Mouse (Mus musculus) G1E (cell line): ENCODE results near the gene Jade3. TPM values are rescaled to one million over a fixed set of nuclear protein-coding genes. Genes with fewer than 3 reads are reported as not detected.
"Not testable (repeated sequence)": the region's sequence is repeated elsewhere in the genome, so short reads cannot be mapped to it uniquely, and the experiment has no call there.

ENCODE experiments used
- ATAC-seq: 2 replicates; pipeline ENCODE4 v1.8.0; 2016; ENCODE audit warnings: mild to moderate bottlenecking; ENCODE audit not compliant: insufficient number of reproducible peaks, poor library complexity, low FRiP score, severe bottlenecking; ENCODE audit errors: extremely low read depth
- DNase-seq: peaks from one replicate; pipeline ENCODE4 v3.0.0; 2012; ENCODE audit warnings: low spot score
- H3K27me3 ChIP-seq: 2 replicates; pipeline ENCODE4 v1.6.1; 2012; ENCODE audit warnings: mild to moderate bottlenecking, low read length, inconsistent platforms; ENCODE audit not compliant: insufficient read depth
- H3K36me3 ChIP-seq: replicated peaks from 2 replicates; pipeline ENCODE3; 2012; ENCODE audit warnings: mild to moderate bottlenecking, inconsistent platforms
- H3K4me1 ChIP-seq: 2 replicates; pipeline ENCODE4 v1.6.1; 2012; ENCODE audit warnings: low read depth, low read length, inconsistent platforms, mixed read lengths; ENCODE audit not compliant: insufficient read depth
- H3K4me3 ChIP-seq: 2 replicates; pipeline ENCODE4 v1.5.1; 2012; ENCODE audit warnings: low read depth, mild to moderate bottlenecking, inconsistent platforms, low read length, moderate library complexity, mixed read lengths
- H3K9me3 ChIP-seq: replicated peaks from 2 replicates; pipeline ENCODE4 v1.6.1; 2012; ENCODE audit warnings: inconsistent platforms
- CTCF ChIP-seq: IDR thresholded peaks from 2 replicates; pipeline ENCODE4 v1.5.1; 2012; ENCODE audit warnings: low read depth, low read length, inconsistent platforms, mixed read lengths
- GATA1 ChIP-seq: IDR thresholded peaks from 2 replicates; pipeline ENCODE4 v1.6.1; 2012; ENCODE audit warnings: borderline replicate concordance, low read length, inconsistent platforms, mixed read lengths
- GATA2 ChIP-seq: IDR thresholded peaks from 2 replicates; pipeline ENCODE4 v1.6.1; 2012; ENCODE audit warnings: low read depth, low read length, inconsistent platforms, borderline replicate concordance
- POLR2AphosphoS5 ChIP-seq: IDR thresholded peaks from 2 replicates; pipeline ENCODE4 v1.6.1; 2012; ENCODE audit warnings: low read depth, low read length, inconsistent platforms; ENCODE audit not compliant: insufficient replicate concordance
- TAL1 ChIP-seq: conservative IDR thresholded peaks from 2 replicates; pipeline ENCODE4 v1.6.1; 2012; ENCODE audit warnings: low read depth, low read length, inconsistent platforms, mixed read lengths
- polyA plus RNA-seq: library from polyadenylated mRNA; stranded (reverse); fragments of >175 nt; gene quantifications from 2 replicates; pipeline ENCODE4 v1.2.3, GENCODE M21; 2012
- total RNA-seq, 2 experiments: library from RNA; stranded (forward) in 1 of 2; stranded (reverse) in 1 of 2; fragments of 200-1000 nt in 1 of 2; fragments of >200 nt in 1 of 2; fragmentation: Nextera tagmentation in 1 of 2; gene quantifications; 2 replicates each; pipeline ENCODE4 v1.2.3; 2014 to 2017

Gene Jade3
- total RNA-seq (2014; fragmentation: Nextera tagmentation) (27.7 and 33.9 TPM in 2 replicates), total RNA-seq (2017) (20.6 and 21.5 TPM in 2 replicates), polyA plus RNA-seq (0.79 and 1.1 TPM in 2 replicates)

- Histone ChIP-seq H3K27me3 (no peaks in the 10 kb centered on the region), H3K4me1 (no peaks in the 10 kb centered on the region), H3K4me3 (peak within 1 kb of the TSS; percentile 79), H3K9me3 (no peaks in the 10 kb centered on the region), H3K36me3 (peaks cover 7% of the 10 kb centered on the region)
- peak; percentile 85 for ATAC-seq
- TF ChIP-seq POLR2AphosphoS5 (no peak), CTCF (no peak)
- peak; percentile 75 for DNase-seq
Measured at GRCm38 (mm10) chrX:20425140-20425838, at the start of gene Jade3. Gene Jade3, plus strand, starts transcription at chrX:20425688.

DNA sequence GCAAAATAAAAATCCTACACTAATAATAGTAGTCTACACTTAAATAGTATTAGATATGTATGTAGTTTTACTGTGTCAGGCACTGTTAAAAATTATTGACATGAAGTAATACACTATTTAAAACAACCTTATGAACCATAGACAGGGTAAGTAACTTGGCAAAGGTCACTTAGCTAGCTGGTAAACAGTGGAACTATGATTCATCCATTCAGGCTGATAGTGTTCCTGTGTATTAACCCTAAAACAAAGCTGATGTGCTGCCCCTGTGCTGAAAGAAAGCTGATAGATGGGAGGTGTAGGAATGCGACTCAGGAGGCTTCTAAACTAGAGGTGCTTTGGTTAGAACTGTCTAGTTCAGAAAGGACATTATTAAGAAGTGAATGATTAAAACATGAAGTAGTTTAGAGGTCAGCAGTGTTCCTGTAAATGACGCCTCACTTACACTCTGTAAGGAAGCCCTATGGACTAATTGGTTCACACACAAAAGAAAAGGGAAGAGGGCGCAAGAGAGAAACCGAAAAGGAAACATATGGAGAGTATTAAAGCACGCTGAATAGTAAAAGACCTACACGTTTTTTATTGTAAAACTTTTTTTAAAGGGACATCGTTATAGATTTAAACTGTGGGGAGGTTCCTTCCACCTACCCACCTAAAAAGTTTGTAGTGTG, 46.0 kb upstream of the Jade3 start:
- DNase-seq, result no peak
- ATAC-seq, result no peak

DNA sequence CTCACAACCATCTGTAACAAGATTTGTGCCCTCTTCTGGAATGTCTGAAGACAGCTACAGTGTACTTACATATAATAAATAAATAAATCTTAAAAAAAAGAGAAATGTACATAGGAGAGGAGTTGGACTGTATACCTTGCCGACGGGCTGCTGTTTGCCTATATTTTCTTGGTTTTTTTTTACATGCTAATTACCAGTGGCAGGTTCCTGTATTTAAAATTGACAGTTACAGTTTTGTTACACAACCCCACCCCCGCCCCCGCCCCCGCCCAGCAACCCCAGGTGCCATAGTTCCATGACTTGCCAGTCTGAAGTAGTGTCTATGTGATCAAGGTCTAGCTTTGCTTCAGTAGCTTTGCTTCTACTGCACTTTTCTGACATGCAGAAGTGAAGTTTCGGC, 43.2 kb upstream of the Jade3 start:
- Histone ChIP-seq H3K4me1 (no peaks in the 10 kb centered on the region), H3K27me3 (no peaks in the 10 kb centered on the region), H3K4me3 (no peak overlapping the region), H3K9me3 (no peaks in the 10 kb centered on the region), H3K36me3 (peaks cover 7% of the 10 kb centered on the region)
- ATAC-seq (no peak), DNase-seq (no peak)
- TF ChIP-seq GATA2, result no peak
- no peak for TF ChIP-seq TAL1
- no peak for TF ChIP-seq POLR2AphosphoS5
- no peak for TF ChIP-seq CTCF
- TF ChIP-seq GATA1, result no peak

More for the DNA sequence above, 46.0 kb upstream of the Jade3 start:
- Histone ChIP-seq H3K4me1 (no peaks in the 10 kb centered on the region), H3K4me3 (no peak overlapping the region), H3K27me3 (no peaks in the 10 kb centered on the region), H3K36me3 (peaks cover 7% of the 10 kb centered on the region), H3K9me3 (no peaks in the 10 kb centered on the region)
- TF ChIP-seq TAL1 (no peak), GATA2 (no peak), CTCF (no peak), POLR2AphosphoS5 (no peak)

DNA sequence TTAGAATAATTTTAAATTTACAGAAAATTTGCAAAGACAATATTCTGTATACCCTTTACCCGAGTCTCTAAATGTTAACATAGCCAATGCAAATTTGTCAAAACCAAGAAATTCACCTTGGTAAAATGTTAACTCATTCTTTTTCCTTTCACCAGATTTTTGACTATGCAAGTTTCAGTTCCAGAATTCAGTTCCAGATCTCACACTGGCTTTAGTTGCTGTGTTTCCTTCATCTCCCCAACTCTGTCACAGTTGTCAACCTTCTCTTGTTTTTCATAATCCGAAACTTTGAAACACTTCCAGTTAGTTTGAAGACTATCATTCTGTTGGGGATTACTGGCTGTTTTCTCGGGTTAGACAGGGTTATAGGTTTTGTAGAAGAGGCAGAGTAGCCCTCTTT, 38.5 kb upstream of the Jade3 start:
- DNase-seq, result no peak

GRCm38 (mm10) chrX:20391964-20392363, 33.5 kb upstream of the Jade3 start:
- not testable (repeated sequence) for ATAC-seq, H3K36me3 ChIP-seq, DNase-seq, H3K9me3 ChIP-seq, H3K4me1 ChIP-seq, H3K27me3 ChIP-seq, H3K4me3 ChIP-seq

More for the DNA sequence above, 38.5 kb upstream of the Jade3 start:
- TF ChIP-seq TAL1, result no peak
- no peak for TF ChIP-seq CTCF
- TF ChIP-seq GATA1, result no peak
- no peak for TF ChIP-seq GATA2
- TF ChIP-seq POLR2AphosphoS5, result no peak
- Histone ChIP-seq H3K27me3 (no peaks in the 10 kb centered on the region), H3K4me3 (no peak overlapping the region), H3K9me3 (no peaks in the 10 kb centered on the region), H3K4me1 (no peaks in the 10 kb centered on the region), H3K36me3 (peaks cover 10% of the 10 kb centered on the region)
- no peak for ATAC-seq

DNA sequence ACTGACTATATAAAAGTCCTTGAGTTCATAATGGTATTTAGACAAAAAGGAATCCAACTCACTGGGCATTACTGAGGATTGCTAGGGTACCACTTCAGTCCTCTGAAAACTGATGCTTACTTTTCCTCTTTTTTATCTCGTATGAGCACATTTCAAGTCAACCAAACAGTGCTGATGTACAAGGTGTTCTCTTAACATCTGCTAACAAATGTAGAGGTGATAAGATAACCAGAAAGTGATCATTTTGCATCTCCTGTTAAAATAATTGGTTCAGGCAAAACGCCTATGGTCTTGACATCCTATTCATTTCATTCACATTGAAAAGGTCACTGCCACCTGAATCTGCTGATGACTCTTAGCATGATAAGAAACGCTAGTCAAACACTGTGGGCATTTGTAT, 32.5 kb upstream of the Jade3 start:
- Histone ChIP-seq H3K9me3 (no peaks in the 10 kb centered on the region), H3K27me3 (no peaks in the 10 kb centered on the region), H3K4me3 (no peak overlapping the region), H3K4me1 (peaks cover 4% of the 10 kb centered on the region; the same call in 1 of the 2 replicates), H3K36me3 (peaks cover 2% of the 10 kb centered on the region)
- DNase-seq (no peak), ATAC-seq (no peak)
- TF ChIP-seq CTCF (no peak), GATA2 (no peak), POLR2AphosphoS5 (no peak), GATA1 (no peak), TAL1 (no peak)
